Mouse (Mus musculus): Measurements from ENCODE around the gene Dbi. TPM values are rescaled to one million over a fixed set of nuclear protein-coding genes. Genes with fewer than 3 reads are reported as not detected.

The Dbi gene
- polyA plus RNA-seq, 1 experiment from 2014 or later, result 583 TPM

- no peaks in the 10 kb centered on the region for H3K9me3 ChIP-seq (ENCODE audit: control insufficient read depth, low read depth, low read length)
- H3K4me3 ChIP-seq (ENCODE audit: low read depth, low read length), result no peak overlapping the region
- no peak for ATAC-seq (ENCODE audit: insufficient number of reproducible peaks, insufficient read depth, low FRiP score, low read depth)
- no peak overlapping the region for H3K9ac ChIP-seq (replicated peaks; ENCODE audit: low read depth, low read length)
- no peaks in the 10 kb centered on the region for H3K27me3 ChIP-seq (ENCODE audit: control insufficient read depth, insufficient read depth, low read length)
- no peak overlapping the region for H3K27ac ChIP-seq (ENCODE audit: low read length)
- no peaks in the 10 kb centered on the region for H3K36me3 ChIP-seq (ENCODE audit: control insufficient read depth, insufficient read depth, low read length)
- no peak overlapping the region for H3K4me2 ChIP-seq (replicated peaks; ENCODE audit: low read depth, low read length)
- WGBS, result 65% methylated on average over 9 of the region's 9 CpGs
- 0 out of 2 replicates have a peak, but pooled peaks cover 3% of the 10 kb centered on the region for H3K4me1 ChIP-seq (ENCODE audit: control insufficient read depth, insufficient read depth, low read length)
Observed at GRCm38 (mm10) chr1:120126318-120126717, 5.4 kb upstream of the Dbi start.

- H3K4me1 ChIP-seq (ENCODE audit: control insufficient read depth, insufficient read depth, low read length), result 0 out of 2 replicates have a peak, but pooled peaks cover 3% of the 10 kb centered on the region
- no peak overlapping the region for H3K27ac ChIP-seq (ENCODE audit: low read length)
- no peak overlapping the region for H3K4me2 ChIP-seq (replicated peaks; ENCODE audit: low read depth, low read length)
- no peak overlapping the region for H3K4me3 ChIP-seq (ENCODE audit: low read depth, low read length)
- H3K9ac ChIP-seq (replicated peaks; ENCODE audit: low read depth, low read length), result no peak overlapping the region
- H3K36me3 ChIP-seq (ENCODE audit: control insufficient read depth, insufficient read depth, low read length), result no peaks in the 10 kb centered on the region
- no peak for ATAC-seq (ENCODE audit: insufficient number of reproducible peaks, insufficient read depth, low FRiP score, low read depth)
- H3K27me3 ChIP-seq (ENCODE audit: control insufficient read depth, insufficient read depth, low read length), result no peaks in the 10 kb centered on the region
- no peaks in the 10 kb centered on the region for H3K9me3 ChIP-seq (ENCODE audit: control insufficient read depth, low read depth, low read length)
- 77% methylated on average over 6 of the region's 6 CpGs for WGBS
Observed at GRCm38 (mm10) chr1:120125471-120125870, 4.6 kb upstream of the Dbi start.

DNA sequence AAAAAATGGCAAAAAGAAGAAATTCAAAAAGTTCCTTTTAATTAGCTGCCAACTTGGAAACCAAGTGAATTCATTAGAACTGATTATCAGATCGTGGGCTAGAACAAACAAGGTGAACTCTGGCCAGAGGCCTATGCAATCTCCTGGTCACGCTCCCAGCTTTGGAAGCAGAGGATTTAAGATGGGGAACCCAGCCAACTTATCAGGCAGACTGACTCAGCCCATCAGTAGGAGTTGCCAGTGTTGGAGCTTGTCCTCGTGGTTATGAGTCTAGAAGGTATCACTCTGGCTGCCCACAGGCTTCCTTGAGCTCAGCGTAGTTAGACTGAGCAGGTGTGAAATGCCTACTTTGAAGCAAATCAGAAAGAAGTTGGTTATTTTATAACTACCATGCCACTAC lies 4.0 kb upstream of the Dbi start:
- Histone ChIP-seq H3K9ac (replicated peaks; ENCODE audit: low read depth, low read length) (no peak overlapping the region), H3K9me3 (ENCODE audit: control insufficient read depth, low read depth, low read length) (no peaks in the 10 kb centered on the region), H3K27me3 (ENCODE audit: control insufficient read depth, insufficient read depth, low read length) (no peaks in the 10 kb centered on the region), H3K4me3 (ENCODE audit: low read depth, low read length) (no peak overlapping the region), H3K4me2 (replicated peaks; ENCODE audit: low read depth, low read length) (no peak overlapping the region), H3K27ac (ENCODE audit: low read length) (no peak overlapping the region), H3K4me1 (ENCODE audit: control insufficient read depth, insufficient read depth, low read length) (peaks cover 6% of the 10 kb centered on the region), H3K36me3 (ENCODE audit: control insufficient read depth, insufficient read depth, low read length) (no peaks in the 10 kb centered on the region)
- 76% methylated on average over 4 of the region's 4 CpGs for WGBS
- ATAC-seq (ENCODE audit: insufficient number of reproducible peaks, insufficient read depth, low FRiP score, low read depth), result no peak

GRCm38 (mm10) chr1:120122634-120123383 lies 1.9 kb upstream of the Dbi start:
- no peaks in the 10 kb centered on the region for H3K27me3 ChIP-seq (ENCODE audit: control insufficient read depth, insufficient read depth, low read length)
- H3K4me1 ChIP-seq (ENCODE audit: control insufficient read depth, insufficient read depth, low read length), result peaks cover 14% of the 10 kb centered on the region
- H3K36me3 ChIP-seq (ENCODE audit: control insufficient read depth, insufficient read depth, low read length), result no peaks in the 10 kb centered on the region
- H3K27ac ChIP-seq (ENCODE audit: low read length), result no peak overlapping the region
- no peak overlapping the region for H3K4me3 ChIP-seq (ENCODE audit: low read depth, low read length)
- no peaks in the 10 kb centered on the region for H3K9me3 ChIP-seq (ENCODE audit: control insufficient read depth, low read depth, low read length)
- WGBS, result 93% methylated on average over 8 of the region's 8 CpGs
- H3K4me2 ChIP-seq (replicated peaks; ENCODE audit: low read depth, low read length), result no peak overlapping the region
- no peak for ATAC-seq (ENCODE audit: insufficient number of reproducible peaks, insufficient read depth, low FRiP score, low read depth)
- H3K9ac ChIP-seq (replicated peaks; ENCODE audit: low read depth, low read length), result no peak overlapping the region

DNA sequence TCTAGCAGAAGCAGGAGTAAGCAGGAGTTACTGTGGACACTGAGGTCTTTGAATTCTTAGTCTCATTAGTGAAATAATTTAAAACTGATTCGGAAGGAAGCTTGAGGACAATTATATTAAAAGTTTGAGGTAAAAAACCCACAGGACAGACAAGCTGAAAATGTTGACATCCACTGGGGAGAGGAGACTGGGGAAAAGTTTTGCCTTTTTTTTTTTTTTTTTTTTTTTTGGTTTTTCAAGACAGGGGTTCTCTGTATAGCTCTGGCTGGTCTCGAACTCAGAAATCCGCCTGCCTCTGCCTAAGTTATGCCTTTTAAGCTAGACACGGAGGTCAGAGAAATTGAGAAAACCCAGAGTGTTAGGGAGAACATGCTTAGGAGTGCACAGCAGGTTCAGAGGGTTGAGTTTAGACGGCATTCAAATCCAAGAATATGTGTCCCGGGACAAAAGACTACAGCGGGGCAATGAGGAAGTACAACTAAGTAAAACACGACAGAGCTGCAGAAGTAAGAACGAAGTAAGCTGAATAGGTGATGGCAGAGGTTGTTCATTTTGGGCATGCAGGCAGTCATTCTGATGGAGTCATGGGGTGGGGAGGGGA lies 1.2 kb upstream of the Dbi start:
- Histone ChIP-seq H3K36me3 (ENCODE audit: control insufficient read depth, insufficient read depth, low read length) (no peaks in the 10 kb centered on the region), H3K27ac (ENCODE audit: low read length) (peak overlapping the region; percentile 90), H3K4me3 (ENCODE audit: low read depth, low read length) (peak overlapping the region; percentile 46), H3K9ac (replicated peaks; ENCODE audit: low read depth, low read length) (peak overlapping the region; percentile 39; the same call in 1 of the 2 replicates), H3K4me1 (ENCODE audit: control insufficient read depth, insufficient read depth, low read length) (peaks cover 14% of the 10 kb centered on the region), H3K9me3 (ENCODE audit: control insufficient read depth, low read depth, low read length) (no peaks in the 10 kb centered on the region), H3K27me3 (ENCODE audit: control insufficient read depth, insufficient read depth, low read length) (no peaks in the 10 kb centered on the region), H3K4me2 (replicated peaks; ENCODE audit: low read depth, low read length) (peak overlapping the region; percentile 73)
- 86% methylated on average over 9 of the region's 9 CpGs for WGBS
- ATAC-seq (ENCODE audit: insufficient number of reproducible peaks, insufficient read depth, low FRiP score, low read depth), result no peak

GRCm38 (mm10) chr1:120120141-120120968 lies 523 bp downstream of the Dbi start:
- H3K36me3 ChIP-seq (ENCODE audit: control insufficient read depth, insufficient read depth, low read length), result peaks cover 8% of the 10 kb centered on the region
- ATAC-seq (ENCODE audit: insufficient number of reproducible peaks, insufficient read depth, low FRiP score, low read depth), result peak; percentile 56
- H3K27ac ChIP-seq (ENCODE audit: low read length), result peak overlapping the region; percentile 84
- H3K4me2 ChIP-seq (replicated peaks; ENCODE audit: low read depth, low read length), result peak overlapping the region; percentile 73
- peak overlapping the region; percentile 46 for H3K4me3 ChIP-seq (ENCODE audit: low read depth, low read length)
- H3K9ac ChIP-seq (replicated peaks; ENCODE audit: low read depth, low read length), result peak overlapping the region; percentile 45
- peaks cover 14% of the 10 kb centered on the region for H3K4me1 ChIP-seq (ENCODE audit: control insufficient read depth, insufficient read depth, low read length)
- WGBS, result 3% methylated on average over 24 of the region's 24 CpGs
- no peaks in the 10 kb centered on the region for H3K9me3 ChIP-seq (ENCODE audit: control insufficient read depth, low read depth, low read length)
- no peaks in the 10 kb centered on the region for H3K27me3 ChIP-seq (ENCODE audit: control insufficient read depth, insufficient read depth, low read length)

- H3K4me3 ChIP-seq (ENCODE audit: low read depth, low read length), result no peak overlapping the region
Observed at GRCm38 (mm10) chr1:120119389-120119788, 1.5 kb downstream of the Dbi start.

GRCm38 (mm10) chr1:120118854-120119253 lies 2.0 kb downstream of the Dbi start:
- H3K4me1 ChIP-seq (ENCODE audit: control insufficient read depth, insufficient read depth, low read length), result peaks cover 14% of the 10 kb centered on the region
- H3K4me2 ChIP-seq (replicated peaks; ENCODE audit: low read depth, low read length), result no peak overlapping the region
- peaks cover 20% of the 10 kb centered on the region for H3K36me3 ChIP-seq (ENCODE audit: control insufficient read depth, insufficient read depth, low read length)
- no peak overlapping the region for H3K4me3 ChIP-seq (ENCODE audit: low read depth, low read length)
- H3K27me3 ChIP-seq (ENCODE audit: control insufficient read depth, insufficient read depth, low read length), result no peaks in the 10 kb centered on the region
- no peak for ATAC-seq (ENCODE audit: insufficient number of reproducible peaks, insufficient read depth, low FRiP score, low read depth)
- no peak overlapping the region for H3K27ac ChIP-seq (ENCODE audit: low read length)
- WGBS, result 92% methylated on average over 2 of the region's 2 CpGs
- no peak overlapping the region for H3K9ac ChIP-seq (replicated peaks; ENCODE audit: low read depth, low read length)
- 0 out of 2 replicates have a peak, but pooled peaks cover 2% of the 10 kb centered on the region for H3K9me3 ChIP-seq (ENCODE audit: control insufficient read depth, low read depth, low read length)

More at GRCm38 (mm10) chr1:120119389-120119788, 1.5 kb downstream of the Dbi start:
- Histone ChIP-seq H3K27ac (ENCODE audit: low read length) (no peak overlapping the region), H3K27me3 (ENCODE audit: control insufficient read depth, insufficient read depth, low read length) (no peaks in the 10 kb centered on the region), H3K4me2 (replicated peaks; ENCODE audit: low read depth, low read length) (peak overlapping the region; percentile 73; the same call in 1 of the 2 replicates), H3K4me1 (ENCODE audit: control insufficient read depth, insufficient read depth, low read length) (peaks cover 14% of the 10 kb centered on the region), H3K9ac (replicated peaks; ENCODE audit: low read depth, low read length) (no peak overlapping the region), H3K36me3 (ENCODE audit: control insufficient read depth, insufficient read depth, low read length) (peaks cover 17% of the 10 kb centered on the region), H3K9me3 (ENCODE audit: control insufficient read depth, low read depth, low read length) (0 out of 2 replicates have a peak, but pooled peaks cover 2% of the 10 kb centered on the region)
- ATAC-seq (ENCODE audit: insufficient number of reproducible peaks, insufficient read depth, low FRiP score, low read depth), result no peak
- 86% methylated on average over 4 of the region's 4 CpGs for WGBS

All from stomach, embryonic 14.5 days (tissue).